ENCODE assay signal across 7 mouse cellular contexts in genomic region chr3:105726037-105726436, GRCm38 (mm10). TPM values are rescaled to one million over a fixed set of nuclear protein-coding genes. Genes with fewer than 3 reads are reported as not detected.
DNase-seq lines count a peak whose midpoint lies in the region; ATAC-seq and TF ChIP-seq lines count a peak whose summit lies in the region.

No protein-coding gene starts in this region.

- in situ Hi-C loops in CH12.LX (cut with MboI; ENCODE audit: low pct_ligation_motif_present, low pct_unique_long_range_greater_than_20kb, low sequenced_read_pairs), result no loop called here

- H3K36me3 ChIP-seq in CH12.LX (replicated peaks in 1 of 2; ENCODE audit: control insufficient read depth in 1 of 2, insufficient read depth in 1 of 2, low read length in 1 of 2), result peaks cover 23 to 56% of the 10 kb centered on the region in 2 experiments
- peaks cover 30% of the 10 kb centered on the region for H3K36me3 ChIP-seq in liver, postnatal 0 days (replicated peaks; ENCODE audit: insufficient read depth, low read length)
- H3K36me3 ChIP-seq in splenic B cell, adult 2 months (ENCODE audit: control insufficient read depth, insufficient read depth, low read length, poor library complexity, severe bottlenecking), result peaks cover 3% of the 10 kb centered on the region; the same call in 1 of the 2 replicates

- no peaks in the 10 kb centered on the region for H3K9me3 ChIP-seq in CH12.LX (replicated peaks; ENCODE audit: low read length)
- no peaks in the 10 kb centered on the region for H3K9me3 ChIP-seq in liver, postnatal 0 days (ENCODE audit: low read length)

- no peak for TF ChIP-seq POLR2A in CH12.LX (IDR thresholded peaks at IDR 0.05; ENCODE audit: low read depth, low read length)

- no peak overlapping the region for H3K27ac ChIP-seq in layer of hippocampus, adult 2 months
- H3K27ac ChIP-seq in CH12.LX (ENCODE audit: insufficient read depth, low read depth), result no peak overlapping the region
- no peak overlapping the region for H3K27ac ChIP-seq in liver, postnatal 0 days (ENCODE audit: low read depth)

- no peaks in the 10 kb centered on the region for H3K27me3 ChIP-seq in CH12.LX (replicated peaks)
- H3K27me3 ChIP-seq in liver, postnatal 0 days (ENCODE audit: insufficient read depth, low read length), result no peaks in the 10 kb centered on the region
- no peaks in the 10 kb centered on the region for H3K27me3 ChIP-seq in splenic B cell, adult 2 months (ENCODE audit: control insufficient read depth, insufficient read depth, low read length, poor library complexity, severe bottlenecking)

- DNase-seq in layer of hippocampus, adult 2 months (ENCODE audit: low spot score in 2 of 2), result peak in 1 of 2 experiments; percentile 80
- no peak for DNase-seq in layer of hippocampus, postnatal 36 days
- DNase-seq in CH12.LX (ENCODE audit: extremely low read depth) (peak; percentile 53), R1 (ENCODE audit: low read depth, low spot score) (peak; percentile 46)
- DNase-seq in embryo, embryonic 10.5 days (ENCODE audit: low spot score), result peak; percentile 76
- DNase-seq in liver, postnatal 0 days, result peak; percentile 53
- DNase-seq in splenic B cell, adult 2 months (ENCODE audit: low read depth, low spot score), result peak; percentile 76

- no peak overlapping the region for H3K4me3 ChIP-seq in layer of hippocampus, adult 2 months
- H3K4me3 ChIP-seq in CH12.LX (replicated peaks in 1 of 3; ENCODE audit: low read depth in 2 of 3, low read length in 2 of 3, poor library complexity in 1 of 3), result no peak overlapping the region
- no peak overlapping the region for H3K4me3 ChIP-seq in liver, postnatal 0 days (ENCODE audit: low read depth, low read length)

- peak; percentile 77 for TF ChIP-seq RAD21 in CH12.LX (IDR thresholded peaks at IDR 0.05; ENCODE audit: low read depth, low read length)

- no peak for TF ChIP-seq EP300 in CH12.LX (IDR thresholded peaks at IDR 0.05; ENCODE audit: low read length)
- TF ChIP-seq EP300 in liver, postnatal 0 days (IDR thresholded peaks at IDR 0.05; ENCODE audit: low read depth), result peak; percentile 17; the same call in 1 of the 2 replicates

- no peaks in the 10 kb centered on the region for H3K79me2 ChIP-seq in CH12.LX (replicated peaks; ENCODE audit: control insufficient read depth, extremely low read depth, insufficient read depth, poor library complexity, severe bottlenecking)

- dilution Hi-C loops in CH12.LX (cut with MboI; ENCODE audit: extremely low pct_ligation_motif_present, extremely low pct_unique_long_range_greater_than_20kb, low sequenced_read_pairs), result no loop called here

- peaks cover 4 to 23% of the 10 kb centered on the region in 2 experiments; a peak in 3 of 4 replicates for H3K4me1 ChIP-seq in CH12.LX (ENCODE audit: control insufficient read depth in 1 of 2, insufficient read depth in 2 of 2)
- H3K4me1 ChIP-seq in liver, postnatal 0 days (ENCODE audit: insufficient read depth), result no peaks in the 10 kb centered on the region

- H3K4me2 ChIP-seq in CH12.LX (ENCODE audit: insufficient read depth, low read depth, poor library complexity, severe bottlenecking), result no peak overlapping the region
- H3K4me2 ChIP-seq in liver, postnatal 0 days (ENCODE audit: low read depth, low read length), result no peak overlapping the region

- no peak for ATAC-seq in liver, postnatal 0 days

- 2% methylated on average over 1 of the region's 1 CpGs for WGBS in liver, postnatal 0 days (ENCODE audit: insufficient replicate concordance)

- no peak overlapping the region for H3K9ac ChIP-seq in CH12.LX (ENCODE audit: insufficient read depth, low read depth)
- H3K9ac ChIP-seq in liver, postnatal 0 days (replicated peaks), result no peak overlapping the region

- TF ChIP-seq CTCF in layer of hippocampus, adult 2 months (conservative IDR thresholded peaks at IDR 0.05), result peak; percentile 97
- TF ChIP-seq CTCF in CH12.LX (conservative IDR thresholded peaks at IDR 0.05 in 1 of 2, IDR thresholded peaks at IDR 0.05 in 1 of 2; ENCODE audit: low read depth in 2 of 2, low read length in 2 of 2), result peak; percentile 51 to 85
- peak; percentile 86 for TF ChIP-seq CTCF in liver, postnatal 0 days (IDR thresholded peaks at IDR 0.05; ENCODE audit: low read depth)

TF ChIP-seq in CH12.LX, 34 proteins besides CTCF, POLR2A, EP300 and RAD21:
- TF ChIP-seq ZC3H11A (IDR thresholded peaks at IDR 0.05; ENCODE audit: low read depth, low read length), result no peak; the same call in 1 of the 2 replicates
- TF ChIP-seq HCFC1 (IDR thresholded peaks at IDR 0.05; ENCODE audit: low read depth, low read length), result no peak
- no peak for TF ChIP-seq JUN (IDR thresholded peaks at IDR 0.05; ENCODE audit: insufficient read depth, low read depth, low read length)
- no peak for TF ChIP-seq IRF4 (IDR thresholded peaks at IDR 0.05; ENCODE audit: low read depth, low read length)
- no peak for TF ChIP-seq NELFE (IDR thresholded peaks at IDR 0.05; ENCODE audit: low read depth, low read length)
- no peak for TF ChIP-seq PAX5 (IDR thresholded peaks at IDR 0.05; ENCODE audit: low read length)
- TF ChIP-seq TCF12 (IDR thresholded peaks at IDR 0.05; ENCODE audit: low read depth, low read length), result no peak
- peak; percentile 58 for TF ChIP-seq ZNF384 (IDR thresholded peaks at IDR 0.05; ENCODE audit: low read depth, low read length)
- TF ChIP-seq ELF1 (IDR thresholded peaks at IDR 0.05; ENCODE audit: low read depth, low read length), result no peak
- TF ChIP-seq SIN3A (IDR thresholded peaks at IDR 0.05; ENCODE audit: low read length), result no peak
- TF ChIP-seq ETS1 (conservative IDR thresholded peaks at IDR 0.05; ENCODE audit: low read depth, low read length), result no peak
- peak; percentile 72 for TF ChIP-seq MYC (IDR thresholded peaks at IDR 0.05; ENCODE audit: low read depth, low read length)
- no peak for TF ChIP-seq USF2 (conservative IDR thresholded peaks at IDR 0.05; ENCODE audit: low read depth, low read length)
- TF ChIP-seq BHLHE40 (IDR thresholded peaks at IDR 0.05; ENCODE audit: low read depth, low read length), result no peak
- no peak for TF ChIP-seq ZKSCAN1 (IDR thresholded peaks at IDR 0.05; ENCODE audit: borderline replicate concordance, low read depth, low read length)
- no peak; the same call in 1 of the 2 replicates for TF ChIP-seq E2F4 (IDR thresholded peaks at IDR 0.05; ENCODE audit: insufficient replicate concordance, low read depth, low read length)
- no peak for TF ChIP-seq USF1 (IDR thresholded peaks at IDR 0.05; ENCODE audit: low read depth, low read length)
- no peak for TF ChIP-seq ZMIZ1 (IDR thresholded peaks at IDR 0.05; ENCODE audit: low read depth, low read length)
- TF ChIP-seq SMC3 (IDR thresholded peaks at IDR 0.05; ENCODE audit: low read depth, low read length), result peak; percentile 90
- no peak for TF ChIP-seq CHD2 (IDR thresholded peaks at IDR 0.05; ENCODE audit: low read length)
- peak; percentile 45; the same call in 1 of the 2 replicates for TF ChIP-seq JUND (conservative IDR thresholded peaks at IDR 0.05; ENCODE audit: low read depth, low read length)

RNA-seq across cellular contexts. Expression of gene Inka2, which starts 21.6 kb away (rescaled TPM):
- 10 to 100 TPM; 74.1 to 74.9 TPM for total RNA-seq in layer of hippocampus, adult 2 months (2021)
- total RNA-seq in layer of hippocampus, postnatal 36 days (2021), result 10 to 100 TPM; 70.4 to 75.5 TPM
- total RNA-seq in CH12.LX (2012; rRNA removed) (3.1 and 3.4 TPM in 2 replicates), CH12.LX (2014; rRNA removed) (0.93 and 1.0 TPM in 2 replicates)
- polyA plus RNA-seq in CH12.LX (2012; ENCODE audit: insufficient read length, low read depth), result 1.9 and 2.5 TPM in 2 replicates
- polyA plus RNA-seq in liver, postnatal 0 days (2015; fragmentation: Nextera tagmentation; extraction: Ambion mirVana), result 0.13 and 0.17 TPM in 2 replicates

RNA-seq across cellular contexts. Expression of gene Ddx20, which starts 38.7 kb away (rescaled TPM):
- 10 to 100 TPM; 12.5 to 12.9 TPM for total RNA-seq in layer of hippocampus, adult 2 months (2021)
- total RNA-seq in layer of hippocampus, postnatal 36 days (2021), result 10 to 100 TPM; 11.1 to 11.9 TPM
- total RNA-seq in CH12.LX (2012; rRNA removed) (30.8 and 40.9 TPM in 2 replicates), CH12.LX (2014; rRNA removed) (66.5 and 76.0 TPM in 2 replicates)
- 42.0 and 50.4 TPM in 2 replicates for polyA plus RNA-seq in CH12.LX (2012; ENCODE audit: insufficient read length, low read depth)
- 9.7 and 9.8 TPM in 2 replicates for polyA plus RNA-seq in liver, postnatal 0 days (2015; fragmentation: Nextera tagmentation; extraction: Ambion mirVana)

Comparison
In these comparisons a context has a peak if more than half of its experiments do, and no peak if none do; other contexts are left out.
1. DNase-seq: peak in CH12.LX (single experiment), R1 (single experiment), embryo, embryonic 10.5 days (single experiment), liver, postnatal 0 days (single experiment) and splenic B cell, adult 2 months (single experiment); none in layer of hippocampus, postnatal 36 days (0 of 2).
2. RNA of gene Inka2, which starts 21.6 kb away (total RNA-seq): 70.4 to 75.5 TPM in layer of hippocampus, postnatal 36 days and 74.1 to 74.9 TPM in layer of hippocampus, adult 2 months; 0.93 to 3.4 TPM in CH12.LX; every median in the first group is over 10 times any median in the second.
3. Peak in every context shown above with its lines, with median percentiles within 50 percentile points of each other: CTCF ChIP-seq.